Mouse (Mus musculus) ES-Bruce4 (cell line): ENCODE results near the gene Lhfpl5.

Experiments
- EP300 ChIP-seq: IDR thresholded peaks from 2 replicates; pipeline ENCODE4 v1.6.1; 2011; ENCODE audit warnings: low read depth, low read length; ENCODE audit not compliant: insufficient read depth
- POLR2A ChIP-seq: IDR thresholded peaks from one replicate; pipeline ENCODE4 v1.8.1; 2011; ENCODE audit warnings: low read length; ENCODE audit not compliant: insufficient read depth

DNA sequence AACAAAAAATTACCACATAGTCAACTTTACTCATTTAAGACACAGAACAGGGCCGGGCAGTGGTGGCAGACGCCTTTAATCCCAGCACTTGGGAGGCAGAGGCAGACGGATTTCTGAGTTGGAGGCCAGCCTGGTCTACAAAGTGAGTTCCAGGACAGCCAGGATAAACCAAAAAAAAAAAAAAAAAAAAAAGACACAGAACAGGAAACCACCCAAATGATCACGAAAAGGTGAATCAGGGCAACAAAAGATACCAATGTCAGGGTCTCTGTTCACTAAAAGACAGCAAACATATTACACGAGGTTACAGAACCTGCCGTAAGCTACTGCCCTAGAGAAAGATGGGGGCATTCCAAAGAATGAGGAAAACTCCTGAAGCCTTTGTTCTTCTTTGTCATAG is 37.7 kb downstream of the Lhfpl5 start:
- TF ChIP-seq EP300 (no peak), POLR2A (no peak)
